Mouse (Mus musculus): ENCODE data around the gene Cxcr4.
"Not testable (repeated sequence)": the region's sequence is repeated elsewhere in the genome, so short reads cannot be mapped to it uniquely, and the experiment has no call there.

Gene Cxcr4

DNA sequence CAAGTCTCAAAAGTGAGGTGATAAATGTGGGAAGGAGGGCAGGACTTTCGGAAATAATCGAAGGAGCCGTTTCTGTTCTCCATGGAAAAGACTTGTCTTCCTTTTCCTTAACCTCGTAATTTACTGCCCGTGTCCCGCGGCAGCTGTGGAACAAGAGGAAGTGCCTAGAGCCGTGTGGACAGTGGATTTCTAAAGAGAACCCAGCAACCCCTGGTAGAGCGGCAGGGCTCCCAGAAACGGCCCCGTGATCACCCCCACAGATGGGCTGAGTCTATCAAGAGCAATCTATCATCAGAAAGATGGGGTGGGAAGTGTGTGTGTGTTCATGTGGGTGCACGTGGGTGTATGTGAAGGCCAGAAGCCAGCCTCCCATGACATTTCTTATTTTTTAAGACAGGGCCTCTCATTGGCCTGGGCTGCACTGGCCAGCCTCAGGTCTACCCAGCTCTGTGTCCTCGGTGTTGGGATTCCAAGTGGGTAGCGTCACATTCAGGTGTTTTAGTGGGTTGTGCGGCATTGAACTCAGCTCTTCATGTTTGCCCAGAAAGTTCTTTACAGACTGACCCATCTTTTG is 5.2 kb upstream of the Cxcr4 start:
- DNase-seq (ENCODE audit: low read depth) = no peak

DNA sequence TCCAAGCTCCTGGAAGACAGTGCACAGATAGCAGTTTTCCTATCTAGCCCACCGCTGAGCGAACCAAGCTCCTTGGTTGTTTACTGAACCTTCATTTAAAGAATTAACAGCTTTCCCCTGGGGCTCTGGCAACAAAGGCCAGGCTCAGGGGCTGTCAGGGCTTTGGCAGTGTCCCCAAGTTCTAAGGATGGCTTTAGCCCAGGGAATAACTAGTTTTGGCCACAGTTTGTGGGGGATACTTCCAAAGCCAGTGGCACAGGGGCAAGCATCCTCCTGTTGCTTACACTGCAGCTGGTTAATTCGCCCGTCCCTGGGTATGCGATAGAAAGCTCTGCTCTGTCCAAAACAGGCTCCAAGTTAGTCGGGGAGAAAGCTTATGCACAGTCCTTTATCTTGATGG is 3.4 kb upstream of the Cxcr4 start:
- DNase-seq (ENCODE audit: low read depth) = no peak

DNA sequence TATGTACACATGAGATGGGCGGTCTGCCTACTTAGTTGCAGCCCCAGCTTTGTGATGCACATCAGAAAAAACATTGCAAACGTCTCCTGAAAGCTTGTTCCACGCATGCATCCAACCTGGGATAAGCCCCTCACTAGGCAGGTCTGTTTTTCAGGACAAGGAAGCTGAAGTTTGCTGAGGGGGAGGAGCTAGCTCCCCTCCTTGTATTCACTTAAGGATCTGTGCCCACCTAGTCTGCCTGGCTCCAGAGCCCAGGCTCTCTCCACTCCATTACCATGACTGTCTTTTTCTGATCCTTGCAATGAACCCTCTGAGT is 3.0 kb upstream of the Cxcr4 start:
- DNase-seq (ENCODE audit: low read depth) = no peak

DNA sequence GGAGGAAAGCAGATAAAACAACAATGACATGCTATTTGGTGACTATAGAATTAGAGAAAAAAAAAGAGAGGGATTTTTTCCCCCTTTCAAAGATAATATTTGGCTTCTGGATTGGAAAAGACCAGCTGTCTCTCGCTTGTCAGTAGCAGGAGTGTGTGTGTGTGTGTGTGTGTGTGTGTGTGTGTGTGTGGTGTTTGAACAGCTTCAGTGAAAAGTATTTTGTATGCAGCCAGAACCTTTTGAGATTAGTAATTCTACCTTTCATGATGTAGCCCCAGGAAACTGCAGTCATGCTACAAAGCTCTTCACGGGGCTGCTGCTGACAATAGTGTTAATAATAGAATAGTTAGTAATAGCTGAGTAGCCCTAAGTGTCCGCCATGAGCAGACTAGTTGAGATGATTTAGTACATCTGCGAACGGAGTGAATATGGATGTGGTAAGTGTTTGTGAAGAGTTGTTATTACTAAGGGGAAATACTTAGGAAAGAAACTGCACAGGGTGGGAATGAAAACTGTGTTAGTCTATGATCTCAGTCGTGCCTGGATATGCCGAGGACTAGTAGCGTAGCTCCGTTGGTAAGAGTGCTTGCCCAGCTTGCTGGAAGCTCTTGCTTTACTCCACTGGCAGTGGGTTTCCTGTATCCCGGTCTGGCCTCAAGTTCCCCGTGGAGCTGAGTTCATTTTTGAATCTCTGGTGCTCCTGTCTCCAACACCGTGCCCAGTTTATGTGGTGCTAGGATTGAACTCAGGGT is 2.4 kb upstream of the Cxcr4 start:
- DNase-seq (ENCODE audit: low read depth) = no peak

DNA sequence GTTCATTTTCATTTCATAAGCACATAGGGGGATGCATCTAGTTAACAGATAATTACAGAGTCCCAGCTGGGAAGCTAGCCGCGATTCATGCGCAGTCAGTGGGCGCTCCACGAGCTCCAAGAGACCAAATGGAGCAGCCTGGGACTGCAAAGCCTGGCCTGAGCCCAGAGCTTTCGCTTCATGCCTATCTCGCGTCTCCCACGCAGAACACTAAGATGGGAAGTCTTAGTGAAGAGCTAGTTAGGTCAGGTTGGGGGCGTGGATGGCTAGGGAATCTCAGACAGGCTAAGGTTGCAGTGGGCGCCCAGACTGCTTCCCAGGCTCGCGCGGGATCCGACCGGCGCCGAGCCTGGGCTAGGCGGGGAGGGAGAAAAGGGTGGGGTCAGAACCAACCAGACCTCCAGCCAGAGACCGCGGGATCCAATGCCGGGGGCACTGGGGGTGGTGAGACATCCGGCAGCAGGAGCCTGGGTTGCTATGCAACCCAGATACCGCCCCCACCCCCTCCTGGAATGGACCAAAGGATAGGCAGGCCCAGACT is 938 bp upstream of the Cxcr4 start:
- no peak for DNase-seq (ENCODE audit: low read depth)

DNA sequence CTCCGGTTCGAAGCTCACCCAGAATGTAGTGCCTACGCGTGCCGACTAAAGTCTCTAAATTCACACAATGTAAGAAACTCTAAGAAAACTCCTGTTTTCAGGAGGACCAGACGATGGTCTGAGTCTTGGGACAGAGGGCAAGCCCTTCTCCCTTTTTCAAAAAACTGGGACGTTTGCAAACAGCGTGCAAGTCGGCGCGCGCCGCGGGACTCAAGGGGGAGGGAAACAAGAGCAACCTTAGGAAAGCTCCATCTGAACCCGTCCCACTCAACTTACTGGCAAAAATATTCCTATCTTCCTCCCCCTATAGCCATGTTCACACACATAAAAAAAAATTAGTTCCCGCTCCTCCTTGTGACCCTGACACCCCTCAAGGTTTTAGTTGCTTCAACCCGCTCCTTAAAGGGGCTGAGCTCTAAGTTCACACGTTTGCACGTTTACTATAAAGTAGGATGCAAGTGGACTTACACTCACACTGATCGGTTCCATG is 327 bp downstream of the Cxcr4 start:
- no peak for DNase-seq (ENCODE audit: low read depth)

DNA sequence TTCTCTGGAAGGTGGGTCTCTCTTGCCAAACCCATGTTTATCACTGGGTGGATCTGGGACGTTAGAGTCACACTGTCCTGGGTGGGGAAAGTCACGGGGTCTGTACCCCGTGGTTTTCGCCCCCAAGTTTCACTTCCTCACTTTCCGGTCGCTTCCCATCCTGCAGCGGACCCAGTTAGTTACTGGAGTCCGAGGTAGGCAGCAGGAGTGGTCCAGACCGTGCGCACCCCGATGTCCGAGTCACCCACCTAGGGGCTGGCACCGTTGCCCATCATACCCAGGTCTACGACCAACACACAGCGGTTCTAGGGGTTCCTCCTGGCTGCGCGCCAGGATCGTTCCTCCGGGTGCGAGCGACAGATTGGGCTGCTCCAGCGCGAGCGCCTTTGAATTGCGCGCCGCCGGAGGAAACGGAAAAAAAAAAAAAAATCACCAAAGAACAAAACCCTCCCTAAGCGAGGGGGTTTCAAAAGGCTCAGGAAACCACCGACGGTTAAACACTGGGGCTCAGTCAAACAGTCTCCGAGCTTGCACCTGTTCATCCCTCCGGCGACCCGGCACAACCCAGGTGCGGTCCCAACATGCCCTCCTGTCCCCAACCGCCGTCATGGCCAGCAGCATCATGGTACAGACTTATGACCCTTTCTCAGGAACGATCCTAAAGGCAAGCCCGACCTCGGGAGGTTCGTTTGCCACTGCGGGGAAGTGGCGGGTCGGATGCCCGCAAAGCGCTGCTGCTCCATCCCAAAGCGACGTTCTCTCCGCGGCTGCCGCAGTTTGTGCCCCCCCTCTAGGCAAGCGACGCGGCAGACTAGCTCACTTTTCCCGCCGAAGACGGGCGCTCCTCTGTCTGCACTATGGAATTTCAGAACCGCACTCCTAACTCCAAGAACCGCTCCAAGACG is 1.0 kb downstream of the Cxcr4 start:
- no peak for DNase-seq (ENCODE audit: low read depth)

DNA sequence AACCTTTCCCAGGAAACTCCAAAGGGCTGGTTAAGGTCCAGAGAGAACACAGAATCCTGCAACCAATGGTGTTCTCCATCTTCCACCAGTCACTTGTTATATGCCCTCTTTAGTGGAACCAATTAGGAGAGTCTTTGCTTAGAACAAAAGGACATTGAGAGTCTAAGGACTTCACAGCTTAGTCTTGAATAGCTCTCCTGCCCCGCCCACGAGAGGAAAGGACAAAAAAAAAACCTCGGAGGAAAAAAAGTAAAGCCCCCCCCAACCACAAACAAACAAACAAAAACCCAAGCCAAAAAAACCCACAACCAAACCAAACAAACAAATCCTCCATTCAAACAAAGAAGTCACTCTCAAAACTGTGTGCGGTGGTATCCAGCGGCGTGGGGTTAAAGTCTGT is 2.1 kb downstream of the Cxcr4 start:
- no peak for DNase-seq (ENCODE audit: low read depth)

DNA sequence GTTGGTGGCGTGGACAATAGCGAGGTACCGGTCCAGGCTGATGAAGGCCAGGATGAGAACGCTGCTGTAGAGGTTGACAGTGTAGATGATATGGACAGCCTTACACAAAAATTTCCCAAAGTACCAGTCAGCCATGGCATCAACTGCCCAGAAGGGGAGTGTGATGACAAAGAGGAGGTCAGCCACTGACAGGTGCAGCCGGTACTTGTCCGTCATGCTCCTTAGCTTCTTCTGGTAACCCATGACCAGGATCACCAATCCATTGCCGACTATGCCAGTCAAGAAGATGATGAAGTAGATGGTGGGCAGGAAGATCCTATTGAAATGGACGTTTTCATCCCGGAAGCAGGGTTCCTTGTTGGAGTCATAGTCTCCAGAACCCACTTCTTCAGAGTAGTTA is 2.6 kb downstream of the Cxcr4 start:
- no peak for DNase-seq (ENCODE audit: low read depth)

DNA sequence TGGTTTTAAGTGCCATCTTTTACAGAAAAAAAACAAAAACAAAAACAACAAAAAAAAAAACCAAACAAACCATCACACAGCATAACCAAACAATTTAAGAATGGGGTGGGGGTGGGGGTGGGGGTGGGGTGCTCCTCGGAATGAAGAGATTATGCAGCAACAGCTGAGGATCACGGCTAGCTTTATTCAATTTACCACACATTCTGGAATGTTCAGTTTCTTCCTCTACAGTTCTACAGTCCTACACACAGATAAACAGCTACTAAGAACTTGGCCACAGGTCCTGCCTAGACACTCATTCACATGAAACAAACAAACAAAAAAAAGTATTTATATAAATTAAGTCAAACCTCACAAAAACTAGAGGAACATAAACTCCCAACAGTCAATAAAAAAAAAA is 3.8 kb downstream of the Cxcr4 start:
- DNase-seq (ENCODE audit: low read depth) = no peak

DNA sequence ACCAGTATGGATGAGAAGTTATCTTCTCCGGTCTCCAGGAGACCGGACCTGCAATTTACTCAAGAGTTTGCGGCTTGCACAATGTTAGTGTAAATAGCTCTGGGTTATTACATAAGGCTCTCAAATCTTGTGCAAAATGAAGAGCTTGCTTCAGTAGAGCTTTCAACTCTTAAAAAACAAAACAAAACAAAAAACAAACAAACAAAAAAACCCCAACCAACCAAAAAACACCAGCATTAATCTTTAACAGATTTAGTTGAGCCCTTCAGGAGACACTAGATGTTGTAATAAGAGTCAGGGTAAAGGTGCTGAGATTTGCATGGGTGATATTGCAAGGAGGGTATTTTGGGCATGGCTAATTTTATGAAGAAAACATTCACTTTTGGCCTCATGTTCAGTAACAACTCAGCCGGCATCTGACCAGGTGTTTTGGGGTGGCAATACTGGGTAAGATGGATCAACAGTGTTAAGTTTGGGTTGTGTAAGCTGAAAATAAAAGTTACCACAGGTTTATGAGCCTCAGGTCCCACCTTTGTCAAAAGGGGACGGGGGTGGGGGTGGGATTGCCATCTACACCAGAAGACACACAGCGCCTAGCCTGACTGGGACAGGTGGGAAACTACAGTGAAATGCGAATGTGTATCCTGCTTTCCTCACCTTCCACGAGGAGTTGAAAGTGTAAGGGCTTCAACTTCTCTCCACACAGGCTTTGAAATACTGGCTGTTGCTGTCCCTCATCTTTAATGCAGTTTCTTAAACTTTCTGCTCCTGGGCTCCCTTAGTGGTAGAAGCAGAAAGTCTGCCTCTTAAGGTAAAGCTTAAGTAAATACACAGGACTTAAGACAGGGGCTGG is 4.9 kb downstream of the Cxcr4 start:
- no peak for DNase-seq (ENCODE audit: low read depth)

DNA sequence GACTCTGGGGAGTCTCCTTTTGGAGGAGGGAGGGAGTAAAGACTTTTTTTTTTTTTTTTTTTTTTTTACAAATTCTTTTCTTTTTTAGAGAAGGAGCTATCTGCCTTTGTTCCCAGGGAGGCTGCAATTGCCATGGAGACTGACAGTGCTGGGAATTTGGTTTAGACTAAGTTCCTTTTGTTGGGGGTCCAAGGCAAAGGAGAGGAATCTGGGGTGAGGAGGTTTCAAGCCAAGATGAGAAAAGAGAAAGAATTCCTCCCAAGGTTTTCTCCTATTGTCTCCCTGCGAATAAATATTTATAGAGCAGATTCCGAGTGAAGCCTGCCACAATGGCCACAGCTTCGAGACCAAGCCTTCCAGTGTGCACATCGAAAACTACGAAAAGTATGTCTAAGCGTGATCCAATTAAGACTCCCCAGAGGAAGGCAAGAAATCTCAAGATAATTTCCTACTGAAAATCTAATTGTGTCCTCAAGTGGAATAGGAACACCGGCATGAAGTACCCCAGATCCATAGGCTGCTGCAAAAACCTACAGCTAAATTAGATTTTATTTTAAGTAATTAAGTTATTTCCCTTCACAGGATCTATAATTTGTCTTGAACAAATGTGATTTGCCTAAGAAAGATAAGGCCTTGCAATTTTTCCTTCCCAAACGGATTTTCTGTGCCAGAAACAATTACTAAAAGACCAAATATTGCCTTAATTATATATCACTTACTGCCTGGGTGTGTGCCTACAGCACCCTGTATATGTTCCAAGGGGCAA is 5.7 kb downstream of the Cxcr4 start:
- no peak for DNase-seq (ENCODE audit: low read depth)

DNA sequence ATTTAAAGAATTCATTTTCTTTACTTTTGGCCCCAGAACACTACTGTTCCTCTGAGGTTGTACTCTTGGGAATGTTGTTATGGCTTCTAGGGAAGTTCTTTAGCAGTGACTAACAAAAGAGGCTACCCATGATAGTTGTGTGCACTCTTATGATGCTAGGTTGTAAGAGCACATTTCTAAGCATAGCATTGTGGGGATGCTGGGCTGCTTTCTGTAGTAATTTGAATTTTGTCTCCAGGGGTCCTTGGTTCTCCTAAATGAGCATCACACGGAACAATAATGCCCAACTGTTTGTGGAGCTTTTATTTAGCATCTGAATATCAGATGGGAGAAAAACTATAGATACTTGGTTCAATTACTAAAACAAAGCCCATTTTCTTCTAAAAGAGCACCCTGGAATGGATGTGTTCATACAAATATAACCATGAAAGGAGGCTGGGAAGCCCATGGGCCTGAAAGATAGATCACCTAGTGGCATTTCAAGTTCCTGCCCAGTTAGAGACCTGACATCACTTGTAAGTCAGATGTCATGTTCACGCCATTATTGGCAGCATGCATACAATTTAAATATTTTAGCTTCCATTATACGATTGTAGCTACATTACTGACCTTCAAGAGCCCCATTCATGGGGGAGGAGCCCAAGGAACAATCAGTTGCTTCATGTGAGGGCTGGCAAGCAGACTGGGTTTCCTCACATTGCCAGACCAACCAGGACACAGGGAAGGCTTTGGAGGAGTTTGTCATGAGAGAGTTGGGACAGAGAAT is 6.5 kb downstream of the Cxcr4 start:
- no peak for DNase-seq (ENCODE audit: low read depth)

DNA sequence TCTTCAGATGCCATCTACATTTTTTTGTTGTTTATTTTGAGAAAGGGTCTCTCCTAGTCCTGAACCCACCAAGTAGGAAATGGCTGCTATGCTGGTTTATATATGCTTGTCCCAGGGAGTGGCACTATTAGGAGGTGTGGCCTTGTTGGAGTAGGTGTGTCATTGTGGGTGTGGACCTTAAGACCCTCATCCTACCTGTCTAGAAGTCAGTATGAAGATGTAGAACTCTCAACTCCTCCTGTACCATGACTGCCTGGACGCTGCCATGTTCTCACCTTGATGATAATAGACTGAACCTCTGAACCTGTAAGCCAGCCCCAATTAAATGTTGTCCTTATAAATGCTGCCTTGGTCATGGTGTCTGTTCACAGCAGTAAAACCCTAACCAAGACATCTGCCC is 7.4 kb downstream of the Cxcr4 start:
- DNase-seq (ENCODE audit: low read depth) = not testable (repeated sequence)

DNA sequence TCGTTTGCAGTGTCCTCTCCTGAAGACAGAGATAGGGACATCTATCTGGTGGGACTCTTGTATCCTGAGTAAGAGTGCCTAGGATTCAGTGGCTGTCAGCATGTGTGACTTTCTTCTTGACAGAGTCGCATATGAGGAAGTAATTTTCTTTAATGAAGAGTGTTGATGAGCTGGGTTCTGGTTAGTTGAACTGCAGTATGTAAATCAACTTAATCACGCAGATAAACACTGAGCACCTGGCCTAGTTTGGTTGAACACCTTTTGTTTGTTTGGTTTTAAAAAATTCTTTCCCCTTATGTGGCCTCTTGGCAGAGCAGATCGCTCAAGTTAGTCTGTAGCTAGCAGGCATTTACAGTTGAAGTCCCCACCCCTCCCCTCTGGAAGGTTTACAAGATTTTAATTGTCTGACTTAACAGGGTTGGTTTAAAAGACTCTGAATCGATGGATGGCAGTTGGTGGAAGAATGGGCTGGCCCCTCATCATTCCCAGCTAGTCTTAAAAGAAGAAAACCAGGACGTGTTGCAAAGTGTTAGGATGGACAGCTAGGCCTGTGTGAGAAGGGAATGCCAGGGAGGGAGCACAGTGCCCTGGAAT is 8.7 kb downstream of the Cxcr4 start:
- no peak for DNase-seq (ENCODE audit: low read depth)

DNA sequence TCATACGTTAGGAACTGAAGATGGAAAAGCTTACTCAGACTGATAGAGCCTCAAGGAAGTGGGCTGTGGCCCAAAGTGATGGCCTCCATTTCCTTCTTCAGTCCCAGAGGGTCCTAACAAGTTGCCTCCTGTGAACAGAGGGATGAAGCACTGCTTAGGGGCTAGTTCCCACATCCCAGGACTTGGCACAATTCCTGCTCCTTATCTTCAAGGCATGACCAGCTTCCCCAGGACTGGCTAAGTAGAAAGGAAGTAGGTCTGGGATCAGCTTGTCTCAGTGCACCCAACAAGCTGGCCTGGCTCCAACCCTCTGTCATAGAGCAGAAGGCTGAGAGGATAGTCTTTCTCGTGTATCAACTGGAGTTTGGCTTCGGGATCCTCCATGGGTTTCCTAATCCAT is 11.8 kb downstream of the Cxcr4 start:
- no peak for DNase-seq (ENCODE audit: low read depth)

DNA sequence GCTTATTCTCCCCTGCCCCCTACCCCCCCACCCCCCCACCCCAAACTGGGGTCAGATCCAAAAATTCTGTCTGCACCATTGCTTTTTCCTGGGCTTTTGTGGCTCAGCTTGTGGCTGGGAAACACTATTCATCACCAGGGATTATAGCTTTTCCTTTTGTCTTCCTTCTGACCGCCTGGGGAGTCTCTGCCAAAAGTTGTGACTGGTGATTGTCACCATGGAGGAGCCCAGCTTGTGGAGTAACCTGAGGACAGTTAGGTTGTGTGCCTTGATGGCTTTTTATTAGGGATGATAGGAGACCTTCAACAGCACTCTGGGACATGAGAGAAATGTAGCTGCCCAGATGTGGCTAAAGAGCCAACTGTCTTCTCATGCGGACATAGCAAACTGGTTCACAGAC is 13.6 kb downstream of the Cxcr4 start:
- DNase-seq (ENCODE audit: low read depth) = no peak

DNA sequence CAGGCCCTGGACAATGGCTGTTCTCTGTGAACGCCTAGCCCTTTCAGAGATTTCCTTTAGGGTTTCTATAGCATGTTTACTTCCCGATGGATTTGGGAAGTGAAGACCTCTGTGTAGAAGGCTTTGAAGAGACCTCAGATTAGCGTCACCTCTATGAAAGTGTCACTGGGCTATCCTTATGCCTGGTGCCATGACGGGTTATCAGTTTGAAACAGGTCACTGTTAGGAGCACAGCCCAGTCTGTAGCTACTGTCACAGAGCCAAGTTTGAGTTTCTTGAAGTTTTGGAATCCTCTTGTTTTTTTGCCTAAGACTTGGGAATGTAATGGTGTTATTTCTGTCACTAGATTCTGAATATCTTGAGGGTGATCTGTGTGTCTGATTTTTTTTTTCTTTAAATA is 17.0 kb downstream of the Cxcr4 start:
- DNase-seq (ENCODE audit: low read depth) = no peak

DNA sequence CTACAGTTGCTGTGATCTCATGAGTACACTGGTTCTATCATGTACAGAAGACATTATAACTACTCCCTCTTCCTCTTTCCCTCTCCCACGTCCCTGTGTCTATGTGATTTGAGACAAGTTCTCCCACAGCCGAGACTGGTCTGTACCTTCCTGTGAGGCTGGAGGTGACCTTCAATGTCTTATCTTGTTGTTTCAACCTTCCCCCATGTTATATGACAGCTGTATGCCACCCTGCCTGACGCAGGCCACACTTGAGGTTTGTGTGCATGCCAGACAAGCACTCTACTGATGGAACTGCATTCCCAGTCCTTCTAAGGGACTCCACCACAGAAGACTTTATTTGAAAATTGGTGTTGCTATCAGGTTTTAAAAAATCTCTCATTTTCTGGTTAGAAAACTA is 21.1 kb downstream of the Cxcr4 start:
- no peak for DNase-seq (ENCODE audit: low read depth)
